Comparison of ENCODE assay signal across 24 mouse cellular contexts in genomic region chr7:123189762-123190161, GRCm38 (mm10). TPM values are rescaled to one million over a fixed set of nuclear protein-coding genes. Genes with fewer than 3 reads are reported as not detected.
"Had no signal": no experiment of that assay in that cellular context is flagged by ENCODE, and none has a peak within 500 bp of the region (broad histone marks: within the 10 kb centered on the region; RNA-seq: fewer than 3 reads in every experiment).

No protein-coding gene starts in this region.

- H3K9me3 ChIP-seq: heart, embryonic 12.5 days; hindbrain, embryonic 10.5 days; hindbrain, embryonic 12.5 days; hindbrain, embryonic 15.5 days; limb, embryonic 10.5 days; limb, embryonic 12.5 days; liver, embryonic 13.5 days; liver, embryonic 15.5 days had no signal

- ATAC-seq: hindbrain, postnatal 0 days; intestine, postnatal 0 days had no signal

- H3K27ac ChIP-seq: gastrocnemius, adult 2 months; heart, adult 2 months; hindbrain, embryonic 10.5 days; hindbrain, embryonic 12.5 days; hindbrain, embryonic 15.5 days; hindbrain, postnatal 0 days; left cerebral cortex, adult 2 months; limb, embryonic 10.5 days; limb, embryonic 12.5 days; liver, embryonic 13.5 days; liver, embryonic 15.5 days had no signal

- H3K4me3 ChIP-seq: gastrocnemius, adult 2 months; heart, adult 2 months; heart, embryonic 12.5 days; hindbrain, embryonic 10.5 days; hindbrain, embryonic 12.5 days; hindbrain, embryonic 15.5 days; left cerebral cortex, adult 2 months; limb, embryonic 10.5 days; limb, embryonic 12.5 days; liver, embryonic 13.5 days; liver, embryonic 15.5 days had no signal

- H3K9ac ChIP-seq: heart, embryonic 12.5 days; hindbrain, embryonic 12.5 days; hindbrain, embryonic 15.5 days; limb, embryonic 12.5 days; liver, embryonic 13.5 days; liver, embryonic 15.5 days had no signal

- H3K27me3 ChIP-seq: heart, embryonic 12.5 days; hindbrain, embryonic 12.5 days; hindbrain, embryonic 15.5 days; limb, embryonic 12.5 days; liver, embryonic 13.5 days; liver, embryonic 15.5 days had no signal

- H3K4me1 ChIP-seq: heart, embryonic 12.5 days; hindbrain, embryonic 10.5 days; hindbrain, embryonic 12.5 days; hindbrain, embryonic 15.5 days; limb, embryonic 10.5 days; limb, embryonic 12.5 days; liver, embryonic 13.5 days had no signal

- DNase-seq: gastrocnemius, adult 2 months; gastrocnemius, postnatal 10 days; gastrocnemius, postnatal 25 days; heart, adult 2 months; heart, postnatal 10 days; heart, postnatal 4 days; kidney, adult 18-20 months; kidney, adult 8-10 months; kidney, postnatal 10 days; kidney, postnatal 36 days; layer of hippocampus, adult 9-11 months; liver; liver, embryonic 13.5 days had no signal

- H3K4me2 ChIP-seq: heart, embryonic 12.5 days; hindbrain, embryonic 12.5 days; hindbrain, embryonic 15.5 days; limb, embryonic 12.5 days; liver, embryonic 11.5 days; liver, embryonic 13.5 days; liver, embryonic 15.5 days had no signal

RNA-seq across cellular contexts. Expression of gene Slc5a11, which starts 24.8 kb away (rescaled TPM):
- polyA plus RNA-seq: hindbrain, embryonic 12.5 days had no signal
